Mouse (Mus musculus): ENCODE measurements around the gene Rhobtb1.

- TF ChIP-seq POLR2A (IDR thresholded peaks at IDR 0.05; ENCODE audit: control insufficient read depth, low read depth, low read length) (no peak), CTCF (IDR thresholded peaks at IDR 0.05; ENCODE audit: control insufficient read depth, insufficient read depth, insufficient replicate concordance, low read depth, low read length) (no peak)
These were observed at the start of gene Rhobtb1 for GRCm38 (mm10) chr10:69151045-69151444.

All from testis, adult 2 months (tissue).